Mouse (Mus musculus): ENCODE results near the gene Iyd.
"Not testable (repeated sequence)": the region's sequence is repeated elsewhere in the genome, so short reads cannot be mapped to it uniquely, and the experiment has no call there.

The Iyd gene

DNA sequence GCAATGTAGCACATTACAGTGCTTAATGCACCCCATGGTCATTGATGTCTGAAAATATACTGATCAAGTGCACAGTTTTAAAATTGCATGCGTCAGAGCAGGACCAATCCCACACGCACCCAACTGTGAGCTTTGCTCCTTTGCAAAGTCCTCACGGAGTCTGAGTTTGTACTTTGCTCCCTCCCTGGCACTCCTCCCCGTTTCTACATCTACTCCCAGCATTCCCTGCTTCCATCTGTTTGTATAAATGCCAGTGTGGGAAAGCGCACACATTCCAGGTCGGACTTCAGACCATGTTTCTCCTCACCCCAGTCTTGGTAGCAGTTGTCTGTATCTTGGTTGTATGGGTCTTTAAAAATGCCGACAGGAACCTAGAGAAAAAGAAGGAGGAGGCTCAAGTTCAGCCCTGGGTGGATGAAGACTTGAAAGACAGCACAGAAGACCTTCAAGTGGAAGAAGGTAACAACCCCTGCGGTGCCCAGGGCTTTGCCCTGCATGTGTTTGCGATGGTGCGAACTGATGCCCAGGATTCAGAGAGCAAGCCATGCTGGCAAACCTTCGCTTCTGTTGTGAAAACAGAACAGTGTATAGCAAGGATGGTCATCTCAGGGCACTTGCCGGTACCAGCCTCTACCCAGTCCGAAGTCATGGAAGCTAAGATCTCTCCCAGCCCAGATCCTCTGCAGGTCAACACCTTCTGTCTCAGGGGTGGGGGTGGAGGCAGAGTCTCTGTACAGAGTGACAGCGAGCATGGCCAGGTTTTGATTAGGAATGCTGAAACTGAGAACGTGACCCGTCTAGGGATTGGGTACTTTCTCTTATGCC, at the start of gene Iyd:
Gene Iyd (plus strand): TSS at position 238 of the 825 bp plus-strand sequence.
- DNase-seq = no peak

DNA sequence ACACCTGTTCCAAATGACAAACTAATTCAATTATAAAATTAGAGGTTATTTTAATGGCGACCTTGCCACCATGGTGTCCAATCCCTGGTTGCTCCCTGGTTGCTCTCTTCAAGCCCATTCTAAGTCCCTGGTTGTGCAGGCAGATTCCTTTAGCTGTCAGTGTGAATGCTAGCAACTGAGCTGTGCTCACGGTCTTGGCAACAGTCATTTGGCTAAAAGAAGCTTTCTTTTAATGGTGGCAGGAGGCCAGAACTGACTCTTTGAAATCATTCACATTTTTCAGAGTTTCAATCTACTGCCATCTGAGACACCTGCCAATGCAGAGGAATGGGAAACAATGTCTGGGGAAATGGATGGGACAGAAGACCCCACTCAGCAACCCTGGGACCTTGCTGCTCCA, 43.2 kb upstream of the Iyd start:
- DNase-seq = no peak

GRCm38 (mm10) chr10:3500846-3501245, 39.2 kb upstream of the Iyd start:
- DNase-seq = not testable (repeated sequence)

DNA sequence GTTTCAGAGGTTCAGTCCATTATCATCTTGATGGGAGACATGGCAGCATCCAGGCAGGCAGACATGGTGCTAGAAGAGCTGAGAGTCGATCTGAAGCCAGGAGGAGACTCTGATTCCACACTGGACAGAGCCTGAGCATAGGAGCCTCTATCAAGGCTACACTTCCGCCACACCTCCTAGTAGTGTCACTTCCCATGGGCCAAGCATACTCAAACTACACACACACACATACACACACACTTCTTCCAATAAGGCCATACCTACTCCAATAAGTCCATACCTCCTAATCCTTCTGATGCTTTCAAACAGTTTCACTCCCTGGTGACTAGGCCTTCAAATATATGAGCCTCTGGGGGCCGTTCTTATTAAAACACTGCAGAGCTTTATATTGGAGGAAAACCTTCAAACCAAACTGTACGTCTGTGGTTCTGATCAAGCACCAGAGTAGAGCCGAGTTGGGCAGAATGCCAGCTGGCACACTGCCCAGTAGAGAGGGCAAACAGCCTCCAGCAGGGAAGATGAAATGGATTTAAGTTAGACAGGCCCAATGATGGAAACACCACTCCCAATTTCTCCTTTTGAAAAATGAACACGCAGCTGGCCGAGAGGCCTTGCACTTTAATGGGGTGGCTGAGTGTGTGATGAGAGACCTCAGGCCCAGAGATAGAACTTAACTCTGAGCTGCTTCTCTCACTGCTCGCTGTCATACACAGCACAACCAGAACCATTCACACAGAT, 32.4 kb upstream of the Iyd start:
- DNase-seq = peak; percentile 74

GRCm38 (mm10) chr10:3508222-3508588, 31.8 kb upstream of the Iyd start:
- DNase-seq = no peak

DNA sequence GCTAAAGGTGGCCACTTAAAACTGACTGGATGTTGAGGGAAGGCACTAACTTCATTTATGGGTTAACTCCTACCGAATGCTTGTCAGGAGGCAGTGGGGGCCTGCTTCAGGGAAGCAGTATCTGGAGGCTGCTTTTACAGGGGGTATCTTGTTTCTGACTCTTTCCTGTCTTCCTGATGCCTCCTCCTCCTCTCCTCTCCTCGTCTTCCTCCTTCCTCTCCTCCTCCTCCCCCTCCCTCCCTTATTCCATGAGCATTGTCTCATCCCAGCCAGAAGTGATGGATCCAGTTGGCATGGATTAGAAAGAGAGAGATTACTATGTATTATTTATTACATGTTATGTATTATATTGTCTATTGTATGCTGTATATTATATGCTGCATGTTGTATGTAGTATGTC, 31.3 kb upstream of the Iyd start:
- DNase-seq = no peak

GRCm38 (mm10) chr10:3509663-3510277, 30.3 kb upstream of the Iyd start:
- no peak for DNase-seq

GRCm38 (mm10) chr10:3510486-3510885, 29.6 kb upstream of the Iyd start:
- no peak for DNase-seq

DNA sequence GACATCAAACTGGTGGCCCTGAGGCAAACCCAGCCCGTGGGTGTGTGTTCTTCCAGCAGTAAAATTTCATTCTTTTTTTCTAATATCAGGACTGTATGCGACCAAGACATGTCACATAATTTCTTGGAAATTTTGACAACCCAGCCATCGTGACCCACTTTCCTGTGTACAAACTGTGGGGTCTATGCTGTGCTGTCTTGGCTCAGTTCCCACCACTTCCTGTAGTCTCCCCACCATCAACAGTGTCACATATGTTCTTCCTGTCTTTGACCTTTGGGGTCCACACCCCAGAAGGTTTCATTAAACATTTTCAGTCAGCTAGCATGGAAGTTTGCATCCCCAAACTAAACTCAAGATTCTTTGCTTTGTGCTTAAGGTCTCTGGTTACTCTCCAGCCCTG, 28.6 kb upstream of the Iyd start:
- no peak for DNase-seq

DNA sequence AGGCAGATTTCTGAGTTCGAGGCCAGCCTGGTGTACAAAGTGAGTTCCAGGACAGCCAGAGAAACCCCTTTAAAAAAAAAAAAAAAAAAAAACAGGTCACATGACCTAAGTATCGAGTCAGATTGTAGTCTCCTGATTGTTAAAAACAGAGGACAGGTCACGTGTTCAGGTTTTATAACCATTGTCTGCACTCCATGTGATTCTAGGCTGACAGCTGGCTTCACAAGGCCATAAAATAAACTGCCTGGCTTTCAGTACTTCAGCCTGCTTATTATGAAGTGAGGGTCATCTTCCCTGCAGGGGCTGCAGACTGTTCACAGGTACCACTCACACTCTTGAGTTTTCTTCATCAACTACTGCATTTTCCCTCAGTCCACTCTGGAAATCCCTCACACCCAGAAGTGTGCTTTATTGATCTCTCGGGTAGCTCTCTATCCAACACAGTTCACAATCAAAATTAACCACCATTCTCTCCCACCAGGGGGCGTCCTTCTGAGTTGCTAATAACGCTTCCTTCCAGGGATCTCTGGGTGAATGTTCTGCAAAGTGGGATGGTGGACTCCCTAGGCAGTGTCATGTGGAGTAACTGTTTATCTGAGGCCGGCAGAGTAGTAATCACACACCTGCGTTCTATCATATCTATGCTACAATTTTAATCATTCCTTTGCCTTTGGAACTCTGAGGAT, 27.3 kb upstream of the Iyd start:
- peak; percentile 48 for DNase-seq

DNA sequence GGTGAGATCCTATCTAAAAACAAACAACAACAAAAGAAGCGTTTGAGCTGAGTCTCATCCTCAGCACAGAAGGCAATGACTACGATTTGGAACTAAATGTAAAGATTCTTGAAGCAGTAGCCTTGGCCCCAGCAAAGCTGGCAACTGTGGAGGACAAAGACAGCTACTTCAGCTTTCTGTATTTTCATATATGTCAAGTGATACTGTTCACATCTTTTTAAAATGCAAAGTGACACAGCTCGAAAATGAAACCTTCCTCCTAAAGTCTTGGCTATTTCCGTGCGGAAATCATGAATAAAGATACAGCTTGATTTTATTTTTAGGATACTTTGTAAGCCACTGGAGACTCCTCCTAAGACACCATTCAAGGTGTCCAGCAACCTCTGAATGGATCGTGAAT, 26.1 kb upstream of the Iyd start:
- DNase-seq = no peak

- DNase-seq = peak; percentile 40
Observed at GRCm38 (mm10) chr10:3514634-3515033, 25.4 kb upstream of the Iyd start.

DNA sequence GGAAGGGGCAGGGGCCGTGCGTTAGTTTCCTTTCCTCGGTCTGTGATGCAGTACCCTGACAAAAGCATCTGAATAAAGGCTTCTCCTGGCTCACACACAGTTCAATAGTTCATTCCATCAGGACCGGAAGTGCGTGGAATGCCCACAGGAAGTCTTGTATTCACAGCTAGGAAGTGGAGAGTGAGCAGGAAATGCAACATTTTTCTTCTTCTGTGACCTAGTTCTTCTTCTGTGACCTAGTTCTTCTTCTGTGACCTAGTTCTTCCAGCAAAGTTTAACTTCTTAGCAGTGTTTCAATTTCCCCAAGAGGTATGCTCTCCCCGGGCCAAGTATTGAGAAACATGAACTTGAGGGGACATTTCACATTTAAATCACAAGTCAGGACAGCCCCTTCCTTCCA, 23.6 kb upstream of the Iyd start:
- no peak for DNase-seq

DNA sequence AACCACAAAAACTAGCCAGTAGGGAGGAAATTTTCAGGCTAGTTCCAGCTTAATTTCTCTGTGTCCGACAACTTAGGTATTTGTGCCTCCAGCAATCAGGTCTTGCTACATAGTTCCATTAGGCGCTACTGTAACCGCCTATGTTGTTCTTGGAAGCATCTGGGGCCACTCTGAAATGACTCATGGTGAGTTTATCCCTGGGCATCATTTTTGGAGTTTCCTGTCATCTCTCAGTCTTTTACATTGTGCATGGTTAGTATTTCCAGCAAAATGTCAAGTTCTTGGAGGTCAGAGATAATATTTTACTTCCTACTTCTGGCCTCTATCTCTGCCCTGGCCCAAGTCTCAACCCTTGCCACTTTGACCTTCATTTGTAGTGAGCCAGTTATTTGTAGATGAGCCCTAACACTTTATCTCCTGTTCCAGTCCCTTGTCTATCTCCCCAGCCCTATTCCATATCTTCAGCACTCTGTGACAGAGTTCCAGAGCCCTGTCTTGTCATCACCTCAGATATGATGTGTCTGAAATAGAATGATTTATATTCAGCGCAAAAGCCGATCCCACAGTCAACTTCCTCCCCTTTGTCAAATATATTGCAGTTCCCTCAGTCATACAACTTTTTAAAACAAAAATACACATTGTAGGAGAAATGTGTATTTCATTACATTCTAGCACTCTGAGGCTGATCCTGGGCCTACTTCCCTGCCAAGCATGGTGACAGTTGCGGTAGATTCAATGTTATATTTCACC, 16.8 kb upstream of the Iyd start:
- DNase-seq = no peak

DNA sequence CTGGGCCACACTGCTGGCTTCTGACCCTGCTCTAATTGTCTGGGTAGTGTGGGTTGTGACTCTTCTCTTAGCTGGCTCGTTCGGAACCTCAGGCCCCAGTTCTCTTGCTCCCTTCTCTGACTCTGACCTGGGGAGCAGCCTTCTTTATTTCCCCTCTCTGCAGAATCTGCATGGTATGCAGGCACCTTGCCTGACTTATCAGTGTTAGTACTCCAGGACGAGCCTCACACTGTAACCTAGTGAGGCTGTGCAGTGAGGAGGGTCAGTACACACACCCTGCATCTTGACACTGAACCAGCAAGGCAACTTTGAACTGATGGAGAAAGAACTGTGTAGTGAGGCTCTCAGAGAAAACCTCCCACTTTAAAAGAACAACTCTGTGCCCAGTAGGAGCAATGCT, 15.5 kb upstream of the Iyd start:
- no peak for DNase-seq

GRCm38 (mm10) chr10:3525420-3526019, 14.5 kb upstream of the Iyd start:
- no peak for DNase-seq

DNA sequence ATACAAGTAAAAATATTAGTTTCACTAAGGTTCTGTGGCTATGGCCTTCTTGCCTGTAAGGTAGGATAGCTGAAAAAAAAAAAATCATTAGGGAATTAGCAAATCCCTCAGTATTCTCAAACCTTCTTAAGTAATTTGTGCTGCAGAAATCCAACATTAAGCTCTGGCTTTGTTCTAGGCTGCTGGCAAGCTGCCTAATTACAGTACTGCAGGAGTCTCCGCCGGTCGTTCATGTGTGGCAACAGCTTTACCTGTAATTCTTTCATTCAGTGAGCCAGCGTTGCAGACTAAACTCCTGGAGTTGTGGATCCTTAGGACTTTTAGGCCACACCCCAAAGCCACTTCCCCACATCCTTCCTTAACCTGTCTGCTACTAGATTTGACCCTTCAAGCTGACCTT, 10.2 kb upstream of the Iyd start:
- DNase-seq = no peak

- DNase-seq = no peak
Observed at GRCm38 (mm10) chr10:3530661-3531060, 9.4 kb upstream of the Iyd start.

DNA sequence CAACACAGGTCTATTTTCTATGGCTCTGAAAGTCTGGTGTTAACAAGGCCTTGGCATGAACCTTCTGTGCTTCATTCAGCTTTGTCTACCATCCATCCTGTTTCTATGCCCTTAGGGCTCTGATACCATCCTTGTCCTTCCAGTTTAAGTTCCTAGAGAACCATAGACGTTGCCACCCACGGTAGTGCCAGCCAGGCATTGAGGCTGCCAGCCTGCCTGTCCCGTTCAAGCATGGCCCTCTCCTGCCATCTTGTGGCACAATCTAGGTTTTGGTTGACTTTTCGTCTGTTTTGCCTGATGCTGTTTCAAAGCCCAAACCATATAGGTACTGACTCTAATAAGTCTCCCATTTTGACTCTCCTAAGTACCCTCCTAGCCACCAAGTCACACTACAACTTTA, 8.7 kb upstream of the Iyd start:
- DNase-seq = peak; percentile 78

GRCm38 (mm10) chr10:3534445-3534844, 5.6 kb upstream of the Iyd start:
- no peak for DNase-seq

DNA sequence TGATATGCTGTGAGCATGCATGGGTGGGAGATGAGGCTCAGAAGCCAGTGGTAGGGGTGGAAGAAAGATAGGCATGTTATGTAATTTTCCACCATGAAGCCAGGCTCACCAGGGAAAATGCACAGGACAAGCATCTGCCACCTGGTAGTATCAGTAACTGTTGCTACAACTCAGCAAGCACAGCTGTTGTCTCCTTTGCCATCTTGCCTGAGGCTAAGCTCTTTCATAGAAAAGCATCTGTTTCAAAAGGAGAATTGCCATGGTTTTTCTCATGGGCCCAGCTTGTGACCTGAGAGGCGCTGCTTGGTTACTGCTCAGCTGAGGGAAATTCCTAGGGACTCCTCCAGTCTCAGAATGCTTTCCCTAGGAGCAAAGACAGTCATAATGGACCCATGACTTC, 3.7 kb upstream of the Iyd start:
- DNase-seq = no peak

DNA sequence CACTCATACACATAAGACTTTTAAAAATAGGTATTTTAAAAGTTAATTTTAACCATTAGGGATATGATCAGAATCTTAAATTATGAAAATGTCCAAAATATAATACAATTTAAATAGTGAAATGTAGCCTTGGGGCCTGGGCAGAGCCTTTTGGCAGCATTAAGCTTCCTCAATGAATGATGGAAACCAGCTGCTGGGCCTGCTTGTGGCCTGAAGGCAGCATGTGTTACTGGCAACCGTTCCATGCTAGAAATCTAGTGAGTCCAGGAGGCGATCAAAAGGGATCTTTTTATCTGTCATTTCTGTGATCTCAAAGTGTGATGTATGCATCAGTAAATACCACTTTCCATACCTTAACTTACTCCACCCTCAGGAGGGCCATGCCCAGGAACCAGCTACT, 9.3 kb downstream of the Iyd start:
- no peak for DNase-seq

All from right cerebral cortex, postnatal 14 days (tissue).